Mouse (Mus musculus) central nervous system, embryonic 18 days (tissue): ENCODE measurements around the gene Ndufaf3. TPM values are rescaled to one million over a fixed set of nuclear protein-coding genes. Genes with fewer than 3 reads are reported as not detected.

Source experiments
- polyA plus RNA-seq: library from polyadenylated mRNA; depleted of rRNA; stranded (reverse); fragments of >200 nt; gene quantifications from 2 replicates; pipeline ENCODE4 v1.2.3, GENCODE M21; 2012; rRNA removed

The Ndufaf3 gene
- 59.9 and 60.6 TPM in 2 replicates for polyA plus RNA-seq

DNA sequence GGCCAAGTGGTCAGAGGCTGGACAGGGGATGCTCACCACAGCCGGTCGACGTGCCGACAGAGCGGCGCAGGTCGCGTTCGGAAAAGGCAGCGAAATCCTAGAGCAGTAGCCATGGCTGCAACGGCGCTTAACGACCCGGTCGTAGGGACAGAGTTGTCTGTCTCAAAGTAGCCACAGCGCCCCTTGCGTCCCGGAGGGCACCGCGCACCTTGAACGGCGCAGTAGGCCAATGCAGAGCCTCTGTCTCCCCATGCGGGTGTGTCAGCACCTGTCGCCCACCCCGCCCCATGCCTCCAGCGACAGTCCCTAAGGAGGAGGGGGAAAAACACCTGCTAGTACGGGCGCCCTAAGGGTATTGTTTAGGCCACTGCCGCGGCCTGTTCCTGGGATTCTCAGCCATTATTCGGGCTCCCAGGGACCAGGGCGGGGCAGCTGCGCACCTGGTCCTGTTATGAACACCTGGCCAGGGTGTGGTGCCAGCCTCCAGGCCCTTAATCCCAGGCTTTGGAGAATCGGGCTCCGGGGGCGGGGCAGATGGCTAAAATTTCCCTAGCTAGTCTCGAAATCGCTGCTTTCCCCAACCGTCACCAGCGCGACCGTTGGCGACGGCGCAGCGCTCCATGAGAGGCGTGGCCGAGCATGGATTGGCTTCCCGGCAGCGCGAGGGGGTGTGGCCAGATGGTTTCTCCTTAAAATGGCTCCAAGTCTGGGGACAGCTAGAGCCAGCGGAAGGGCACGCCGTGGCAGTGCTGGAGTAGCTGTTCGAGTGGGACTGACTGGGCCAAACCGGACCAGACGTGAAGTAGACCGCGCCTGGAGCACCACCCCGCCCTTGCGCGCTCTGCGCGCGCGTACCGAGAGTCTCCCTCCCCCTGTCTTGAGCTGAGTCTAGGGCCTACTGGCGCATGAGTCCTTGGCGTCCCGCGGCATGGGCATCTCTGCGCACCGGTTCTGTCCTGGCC, at the start of gene Ndufaf3:
Gene Ndufaf3, minus strand, starts transcription at position 620 of the 962 bp plus-strand sequence.

DNA sequence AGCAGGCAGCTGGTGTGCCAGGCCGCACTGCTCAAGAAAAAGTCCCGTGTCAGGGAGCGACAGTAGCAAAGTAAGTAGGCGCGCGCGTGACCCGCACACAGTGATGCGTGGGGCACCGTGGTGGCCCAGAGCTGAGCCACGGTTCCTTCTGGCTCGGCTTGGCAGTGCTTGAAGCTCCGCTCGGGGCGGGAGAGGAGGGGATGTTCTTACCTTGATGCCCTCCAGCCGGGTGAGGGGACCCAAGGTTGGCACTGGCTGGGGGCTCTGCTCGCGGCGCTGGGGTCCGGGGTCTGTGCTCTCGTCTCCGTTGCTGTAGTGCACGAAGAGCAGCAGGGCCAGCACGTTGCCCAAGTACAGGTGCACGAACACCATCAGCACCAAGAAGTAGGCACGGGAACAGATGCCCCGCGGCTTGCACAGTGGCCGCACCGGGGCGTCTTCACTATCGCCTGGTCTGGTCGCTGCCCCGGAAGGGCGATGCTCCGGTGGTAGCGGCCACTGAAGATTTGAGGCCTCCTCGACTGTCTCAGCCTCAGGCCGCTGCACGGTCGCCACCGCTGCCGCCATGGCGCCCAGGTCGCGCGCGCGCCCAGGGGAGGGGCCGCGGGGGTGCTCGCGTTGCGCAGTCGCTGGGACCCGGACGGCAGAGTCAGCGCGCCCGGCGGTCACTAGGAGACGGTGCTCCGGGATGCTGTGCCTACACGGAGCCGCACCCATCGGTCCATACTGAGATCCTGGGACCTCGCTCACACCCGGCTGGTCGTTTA, 29.9 kb upstream of the Ndufaf3 start, which contains the start of gene P4htm:
Gene P4htm, minus strand, starts transcription at position 670 of the 767 bp plus-strand sequence.

DNA sequence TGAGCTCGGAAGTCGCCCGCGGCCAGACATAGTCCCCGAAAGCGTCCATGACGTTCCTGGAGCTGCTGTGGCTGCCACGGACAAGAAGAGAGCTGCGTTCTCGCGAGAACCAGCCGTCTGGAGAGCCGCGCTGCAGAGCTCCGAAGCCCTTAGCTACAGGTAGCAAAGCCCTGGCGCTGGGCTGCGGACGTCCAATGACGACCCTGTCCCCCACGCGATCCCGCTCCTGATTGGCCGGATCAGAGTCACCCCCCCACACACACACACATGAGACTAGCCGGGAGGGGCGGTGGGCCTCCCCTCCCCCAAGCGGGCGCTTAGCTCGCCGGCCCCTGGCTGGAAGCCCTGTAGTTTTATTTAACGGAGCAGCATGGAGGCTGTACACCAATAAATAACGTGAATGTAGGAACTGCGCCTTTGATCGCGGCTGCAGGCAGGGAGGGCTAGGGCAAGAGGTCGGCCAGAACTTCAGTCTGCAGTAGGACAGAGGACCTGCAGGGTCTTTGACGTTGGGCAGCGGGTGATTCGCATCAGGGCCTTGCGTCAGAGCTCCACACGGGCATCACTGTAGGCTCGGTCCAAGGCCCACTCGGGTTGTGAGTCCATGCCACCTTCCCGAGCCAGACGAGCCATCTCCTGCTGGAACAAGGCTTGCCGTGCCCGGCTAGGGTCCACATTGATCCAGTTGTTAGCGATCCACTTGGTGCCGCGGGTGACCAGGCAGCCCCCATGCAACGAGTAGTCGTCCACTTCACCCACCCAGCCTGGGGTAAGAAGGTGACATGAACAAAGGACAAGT, 11.5 kb upstream of the Ndufaf3 start, which contains the start of gene Wdr6:
Gene Wdr6, minus strand, starts transcription at position 195 of the 799 bp plus-strand sequence.

DNA sequence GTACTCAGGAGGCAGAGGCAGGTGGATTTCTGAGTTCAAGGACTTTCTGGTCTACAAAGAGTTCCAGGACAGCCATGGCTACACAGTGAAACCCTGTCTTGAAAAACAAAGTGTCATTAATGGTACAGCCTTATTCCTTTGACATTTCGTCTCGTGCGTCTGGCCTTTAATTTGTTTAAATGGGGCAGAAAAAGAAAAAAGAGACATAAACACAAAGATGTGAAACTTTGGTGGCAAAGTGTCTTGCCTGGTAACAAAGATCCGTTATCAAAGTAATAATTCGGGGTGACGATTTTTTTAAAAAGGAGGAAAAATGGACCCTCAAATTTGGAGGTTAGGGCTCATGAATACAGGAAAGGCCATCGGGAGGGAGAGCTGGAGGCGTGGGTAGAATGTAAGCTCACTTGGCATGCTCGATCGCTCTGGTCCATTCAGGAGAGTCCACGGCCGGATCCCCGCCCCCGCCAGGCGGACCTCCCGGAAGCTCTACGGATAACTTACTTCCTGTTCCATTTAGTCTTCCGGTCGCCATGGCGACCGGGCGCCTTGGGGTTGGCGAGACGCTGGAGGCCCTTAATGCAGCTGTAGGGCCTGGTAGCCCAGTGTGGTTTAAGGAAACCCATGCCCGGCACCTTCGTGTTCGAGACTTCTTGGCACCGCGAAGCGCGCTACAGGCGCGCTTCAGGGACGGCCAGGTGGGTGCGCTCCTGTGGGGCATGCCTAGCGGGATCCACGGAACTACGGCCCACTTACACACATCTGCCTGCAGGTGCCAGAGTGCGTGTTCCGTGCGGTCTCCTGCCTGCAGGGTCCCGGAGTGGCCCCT, 2.4 kb upstream of the Ndufaf3 start, which contains the start of gene Dalrd3:
Gene Dalrd3, plus strand, starts transcription at position 506 of the 826 bp plus-strand sequence.

DNA sequence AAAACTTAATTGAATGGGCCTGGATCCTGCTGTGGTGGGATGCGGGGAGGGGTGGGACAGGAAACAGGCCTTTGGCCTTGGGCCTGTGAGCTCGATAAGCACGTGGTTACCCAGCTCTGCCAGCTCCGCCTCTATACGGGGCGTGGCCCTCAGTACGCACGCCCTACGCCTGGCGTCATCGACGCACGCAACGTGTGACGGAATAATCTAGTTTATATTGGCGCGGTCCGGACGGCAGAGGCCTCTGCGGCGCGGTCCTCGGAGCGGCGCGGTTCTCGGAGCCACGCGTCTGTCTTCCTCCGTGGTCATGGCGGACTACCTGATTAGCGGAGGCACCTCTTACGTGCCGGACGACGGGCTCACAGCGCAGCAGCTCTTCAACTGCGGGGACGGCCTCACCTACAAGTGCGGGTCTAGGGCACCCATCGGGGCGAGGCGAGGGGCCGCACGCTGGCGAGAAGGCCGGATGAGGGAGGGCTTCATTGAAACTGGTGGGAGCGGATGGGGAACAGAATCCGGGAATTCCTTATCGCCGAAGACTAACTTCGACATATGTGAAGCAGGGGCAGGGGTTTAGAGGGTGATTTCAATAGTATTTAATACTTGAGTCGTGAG, 6.9 kb downstream of the Ndufaf3 start, which contains the start of gene Impdh2:
Gene Impdh2, plus strand, starts transcription at position 60 of the 615 bp plus-strand sequence.

DNA sequence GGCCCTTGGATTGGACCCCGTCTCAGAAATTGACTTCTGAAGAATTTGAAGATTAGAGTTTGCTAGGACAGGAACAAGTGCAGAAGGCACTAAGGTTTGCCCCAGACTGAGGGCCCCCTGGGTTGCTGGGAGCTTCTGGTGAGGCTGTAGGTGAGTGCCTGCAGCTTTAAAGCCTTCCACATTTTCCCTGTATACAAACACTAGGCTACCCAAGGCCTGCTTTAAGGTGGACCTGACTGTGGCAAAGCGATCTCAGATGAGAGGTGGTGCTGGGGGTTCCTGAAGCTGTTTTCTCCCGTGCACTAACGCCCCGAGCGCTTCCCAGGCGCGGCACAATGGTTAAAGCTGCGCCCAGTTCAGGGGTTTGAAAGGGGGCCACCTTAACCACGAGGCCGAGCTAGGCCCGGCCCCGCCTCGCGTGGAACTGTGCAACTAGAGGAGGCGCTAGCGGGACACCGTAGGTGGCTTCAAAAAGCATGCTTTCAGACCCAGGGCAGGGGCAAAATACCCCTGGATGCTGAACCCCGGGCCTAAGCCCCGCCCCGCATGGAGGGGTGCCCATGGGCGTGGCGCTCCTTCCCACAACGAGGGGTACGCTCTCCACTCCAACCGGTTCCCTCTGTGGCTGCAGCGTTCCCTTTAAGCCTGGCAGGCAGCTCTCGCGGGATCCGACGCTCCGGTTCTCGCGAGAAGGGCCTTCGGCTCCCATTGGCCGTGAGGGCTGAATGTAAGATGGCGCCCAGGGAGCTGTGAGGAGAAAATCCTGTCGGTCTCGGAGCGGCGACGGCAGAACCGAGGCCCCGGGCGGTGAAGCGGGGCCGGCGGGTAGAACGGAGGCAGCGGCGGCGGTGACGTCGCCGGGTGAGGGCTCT, 50.6 kb downstream of the Ndufaf3 start, which contains the start of gene Qrich1:
Gene Qrich1, plus strand, starts transcription at position 427 of the 872 bp plus-strand sequence.

Other genes starting within 250 kb of the Ndufaf3 start
- 311 and 335 TPM in 2 replicates for gene Gpx1, start 228.5 kb downstream of the Ndufaf3 start, polyA plus RNA-seq
- 124 and 135 TPM in 2 replicates for gene Usp4, start 219.6 kb downstream of the Ndufaf3 start, polyA plus RNA-seq
- 3.3 and 3.5 TPM in 2 replicates for gene 1700102P08Rik, start 174.6 kb downstream of the Ndufaf3 start, polyA plus RNA-seq
- 2.2 and 2.7 TPM in 2 replicates for gene Ccdc36, start 138.9 kb downstream of the Ndufaf3 start, polyA plus RNA-seq
- not detected in 2 replicates for gene BC048562, start 131.0 kb downstream of the Ndufaf3 start, polyA plus RNA-seq
- gene Ccdc71, start 106.9 kb downstream of the Ndufaf3 start, polyA plus RNA-seq: 32.4 and 35.2 TPM in 2 replicates
- 67.4 and 67.8 TPM in 2 replicates for gene Klhdc8b, start 105.9 kb downstream of the Ndufaf3 start, polyA plus RNA-seq
- 25.1 and 35.7 TPM in 2 replicates for gene Lamb2, start 87.7 kb downstream of the Ndufaf3 start, polyA plus RNA-seq
- 131 and 138 TPM in 2 replicates for gene Usp19, start 76.8 kb downstream of the Ndufaf3 start, polyA plus RNA-seq
- gene Qars, start 59.7 kb downstream of the Ndufaf3 start, polyA plus RNA-seq: 120 and 140 TPM in 2 replicates
- 135 and 137 TPM in 2 replicates for gene Qrich1, start 50.6 kb downstream of the Ndufaf3 start, polyA plus RNA-seq
- gene Impdh2, start 7.1 kb downstream of the Ndufaf3 start, polyA plus RNA-seq: 131 and 132 TPM in 2 replicates
- 277 and 285 TPM in 2 replicates for gene Dalrd3, start 2.5 kb upstream of the Ndufaf3 start, polyA plus RNA-seq
- gene Wdr6, start 11.3 kb upstream of the Ndufaf3 start, polyA plus RNA-seq: 260 and 264 TPM in 2 replicates
- 35.4 and 35.5 TPM in 2 replicates for gene P4htm, start 30.2 kb upstream of the Ndufaf3 start, polyA plus RNA-seq
- gene Arih2, start 82.0 kb upstream of the Ndufaf3 start, polyA plus RNA-seq: 42.5 and 42.6 TPM in 2 replicates
- gene Slc25a20, start 94.7 kb upstream of the Ndufaf3 start, polyA plus RNA-seq: 22.7 and 22.8 TPM in 2 replicates
- 35.0 and 38.6 TPM in 2 replicates for gene Prkar2a, start 121.9 kb upstream of the Ndufaf3 start, polyA plus RNA-seq
- 376 and 384 TPM in 2 replicates for gene Ip6k2, start 216.4 kb upstream of the Ndufaf3 start, polyA plus RNA-seq
- 34.3 and 35.4 TPM in 2 replicates for gene Nckipsd, start 240.9 kb upstream of the Ndufaf3 start, polyA plus RNA-seq